Mouse (Mus musculus) lung, embryonic 14.5 days (tissue): ENCODE data around the gene Cryba4. TPM values are rescaled to one million over a fixed set of nuclear protein-coding genes. Genes with fewer than 3 reads are reported as not detected.

Experiments used
- ATAC-seq: fragments of 200-750 bp; cut with Nextera tagmentation; 2 replicates; pipeline ENCODE4 v1.8.0; 2017; ENCODE audit warnings: mild to moderate bottlenecking, moderate TSS enrichment, moderate library complexity; ENCODE audit not compliant: insufficient read depth
- DNase-seq: peaks from one replicate; pipeline ENCODE4 v3.0.0-alpha.2; 2015
- H3K27ac ChIP-seq: fragments of 300-500 bp; sonication (generic); 2 replicates; pipeline ENCODE4 v1.5.1; 2014; ENCODE audit warnings: low read depth, mild to moderate bottlenecking, moderate library complexity
- H3K27me3 ChIP-seq: fragments of 300-500 bp; sonication (generic); 2 replicates; pipeline ENCODE4 v1.6.1; 2014; ENCODE audit warnings: low read length, control low read depth; ENCODE audit not compliant: insufficient read depth
- H3K36me3 ChIP-seq: fragments of 300-500 bp; sonication (generic); 2 replicates; pipeline ENCODE4 v1.6.1; 2014; ENCODE audit warnings: control low read depth; ENCODE audit not compliant: insufficient read depth
- H3K4me1 ChIP-seq: fragments of 300-500 bp; sonication (generic); 2 replicates; pipeline ENCODE4 v1.6.1; 2014; ENCODE audit warnings: antibody characterized with exemption, control low read depth; ENCODE audit not compliant: insufficient read depth
- H3K4me2 ChIP-seq: fragments of 300-500 bp; sonication (generic); 2 replicates; pipeline ENCODE4 v1.6.1; 2014; ENCODE audit warnings: mild to moderate bottlenecking
- H3K4me3 ChIP-seq: fragments of 300-500 bp; sonication (generic); 2 replicates; pipeline ENCODE4 v1.5.1; 2014; ENCODE audit warnings: low read depth, low read length
- H3K9ac ChIP-seq: fragments of 300-500 bp; sonication (generic); 2 replicates; pipeline ENCODE4 v1.6.1; 2014
- H3K9me3 ChIP-seq: fragments of 300-500 bp; sonication (generic); 2 replicates; pipeline ENCODE4 v1.6.1; 2016; ENCODE audit warnings: low read depth, low read length, control low read depth
- CTCF ChIP-seq: IDR thresholded peaks from 2 replicates; pipeline ENCODE4 v1.5.1; 2016; ENCODE audit warnings: antibody characterized with exemption, low read depth
- WGBS: fragments of 180-500 bp; shearing (Covaris S2); extraction: QIAGEN DNeasy Blood & Tissue Kit; methylation state at CpG from one replicate; pipeline ENCODE4 v1.1.7; 2014; 5-methylcytosine and 5-hydroxymethylcytosine counted together
- polyA plus RNA-seq: library from polyadenylated mRNA; unstranded; fragments of >200 nt; fragmentation: Nextera tagmentation; extraction: Ambion mirVana; gene quantifications from 2 replicates; pipeline ENCODE4 v1.2.1, GENCODE M21; 2014

The Cryba4 gene
- polyA plus RNA-seq, 1 experiment from 2014 or later: 2.7 TPM

DNA sequence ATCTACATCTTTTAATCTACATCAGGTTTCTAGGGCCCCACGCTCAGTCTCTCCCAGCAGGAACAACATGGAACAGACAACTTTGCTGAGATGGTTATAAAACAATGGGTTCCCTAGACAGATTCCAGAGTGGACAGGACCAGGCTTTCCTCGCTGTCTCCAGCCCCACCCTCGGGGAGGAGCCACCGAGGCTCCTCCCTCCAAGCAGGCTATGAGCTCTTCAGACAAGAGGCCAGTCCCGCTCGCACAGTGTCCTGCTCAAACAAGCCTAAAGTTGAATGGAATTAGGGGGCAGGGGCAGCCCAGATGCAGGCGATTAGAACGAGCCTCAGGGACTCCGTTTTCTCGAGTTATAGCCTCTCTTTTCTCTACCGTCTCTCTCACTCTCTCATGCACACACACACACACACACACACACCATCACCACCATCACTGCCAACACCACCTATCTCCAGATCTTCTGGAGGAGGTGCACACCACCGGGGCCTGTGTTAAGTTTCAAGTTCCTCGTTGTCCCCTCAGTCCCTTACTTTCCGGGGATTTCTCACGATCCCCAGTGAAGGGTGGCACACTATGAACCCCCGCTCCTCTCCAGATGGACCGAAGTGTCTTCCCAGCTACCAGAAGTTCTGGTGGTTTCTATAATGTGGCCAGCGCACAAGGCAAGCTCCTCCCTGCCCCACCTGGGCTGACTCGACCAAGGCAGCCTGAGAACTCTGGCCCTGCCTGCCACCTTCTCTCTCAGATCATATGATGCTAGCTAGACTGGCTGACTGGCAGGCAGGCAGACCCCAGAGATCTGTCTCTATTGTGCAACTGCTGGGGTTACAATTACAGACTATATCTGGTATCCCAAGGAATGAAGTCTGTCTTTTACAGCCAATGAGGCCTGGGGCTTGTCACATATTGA, 38.7 kb downstream of the Cryba4 start:
- no peak overlapping the region for H3K27ac ChIP-seq
- H3K4me3 ChIP-seq: no peak overlapping the region
- H3K27me3 ChIP-seq: no peaks in the 10 kb centered on the region
- 0 out of 2 replicates have a peak, but pooled peaks cover 5% of the 10 kb centered on the region for H3K4me1 ChIP-seq
- no peak for TF ChIP-seq CTCF
- WGBS: 44% methylated on average over 19 of the region's 19 CpGs
- ATAC-seq (no peak), DNase-seq (peak; percentile 54)
- no peak overlapping the region for H3K9ac ChIP-seq
- H3K4me2 ChIP-seq: no peak overlapping the region
- H3K9me3 ChIP-seq: no peaks in the 10 kb centered on the region
- H3K36me3 ChIP-seq: no peaks in the 10 kb centered on the region

DNA sequence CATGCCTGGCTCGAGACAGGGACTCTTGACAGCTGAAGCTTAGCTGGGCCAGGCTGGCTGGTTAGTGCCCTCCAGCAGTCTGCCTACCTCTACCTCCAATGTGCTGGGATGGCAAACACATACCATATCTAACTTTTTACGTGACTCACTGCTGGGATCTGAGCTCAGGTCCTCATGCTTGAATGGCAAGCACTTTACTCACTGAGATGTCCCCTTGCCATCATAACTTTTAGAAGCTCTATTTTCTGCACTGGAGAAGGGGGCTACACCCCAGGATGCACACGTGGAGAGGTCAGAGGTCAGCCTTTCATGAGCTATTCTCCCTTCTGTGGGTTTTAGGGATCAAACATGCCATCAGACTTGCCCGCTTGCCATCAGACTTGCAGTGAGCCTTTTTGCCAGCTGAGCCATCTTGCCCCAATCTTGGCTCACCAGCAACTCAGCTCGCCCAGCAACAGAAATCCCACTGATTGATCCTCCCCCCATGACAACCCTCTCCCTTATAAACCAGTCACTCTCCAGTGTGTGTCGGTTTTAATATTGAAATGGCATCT, 39.5 kb downstream of the Cryba4 start:
- Histone ChIP-seq H3K4me1 (0 out of 2 replicates have a peak, but pooled peaks cover 5% of the 10 kb centered on the region), H3K27ac (no peak overlapping the region), H3K4me2 (no peak overlapping the region), H3K4me3 (no peak overlapping the region), H3K27me3 (no peaks in the 10 kb centered on the region), H3K9ac (no peak overlapping the region), H3K36me3 (no peaks in the 10 kb centered on the region), H3K9me3 (no peaks in the 10 kb centered on the region)
- ATAC-seq (no peak), DNase-seq (no peak)
- WGBS: 74% methylated on average over 6 of the region's 6 CpGs
- no peak for TF ChIP-seq CTCF

DNA sequence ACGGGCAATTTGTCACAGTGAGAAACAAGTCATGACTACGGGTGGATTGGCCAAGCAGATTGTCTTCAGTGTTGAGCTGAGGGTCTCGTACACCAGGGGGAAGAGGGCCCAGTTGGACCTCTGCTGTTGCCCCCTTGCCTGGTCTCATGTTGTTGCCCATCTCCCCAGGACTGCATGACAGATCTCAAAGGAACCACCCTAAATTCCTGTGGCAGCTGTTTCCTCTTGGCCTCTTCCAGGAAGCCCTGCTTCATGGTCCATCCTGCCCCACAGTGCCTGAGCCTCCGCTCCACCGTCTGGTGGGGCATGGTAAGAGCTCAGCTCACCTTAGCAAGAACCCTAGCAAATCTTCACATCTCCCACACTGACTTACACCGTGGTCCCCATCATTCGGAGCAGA, 40.4 kb downstream of the Cryba4 start:
- Histone ChIP-seq H3K36me3 (no peaks in the 10 kb centered on the region), H3K27me3 (no peaks in the 10 kb centered on the region), H3K4me3 (no peak overlapping the region), H3K9ac (no peak overlapping the region), H3K4me1 (0 out of 2 replicates have a peak, but pooled peaks cover 5% of the 10 kb centered on the region), H3K27ac (no peak overlapping the region), H3K9me3 (no peaks in the 10 kb centered on the region), H3K4me2 (no peak overlapping the region)
- 79% methylated on average over 7 of the region's 7 CpGs for WGBS
- no peak for ATAC-seq
- no peak for DNase-seq
- no peak for TF ChIP-seq CTCF

DNA sequence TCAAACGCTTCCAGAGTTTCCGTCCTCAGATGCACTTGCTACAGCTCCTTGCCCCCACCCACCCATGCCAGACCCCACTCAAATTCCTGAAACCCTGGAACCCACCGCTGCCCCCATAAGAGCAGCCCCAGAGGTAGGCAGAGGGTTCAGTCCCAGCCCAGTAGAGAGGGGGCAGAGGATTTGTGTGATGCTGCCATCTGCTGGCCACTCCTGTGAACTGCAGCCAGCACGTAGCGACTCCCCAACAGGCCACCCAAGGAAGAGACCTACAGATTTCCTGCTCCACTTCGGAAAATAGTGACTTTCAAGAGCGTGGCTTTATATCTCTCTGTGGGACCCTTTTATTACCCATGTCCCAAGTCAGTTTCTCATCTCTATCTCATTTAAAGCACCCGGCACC, 42.2 kb downstream of the Cryba4 start:
- ATAC-seq: 0 out of 2 replicates have a peak, but pooled peaks have one; percentile 16
- Histone ChIP-seq H3K4me3 (no peak overlapping the region), H3K4me1 (no peaks in the 10 kb centered on the region), H3K4me2 (no peak overlapping the region), H3K36me3 (no peaks in the 10 kb centered on the region), H3K9ac (no peak overlapping the region), H3K9me3 (no peaks in the 10 kb centered on the region), H3K27ac (no peak overlapping the region), H3K27me3 (no peaks in the 10 kb centered on the region)
- 24% methylated on average over 8 of the region's 8 CpGs for WGBS
- peak; percentile 81 for DNase-seq
- peak; percentile 97 for TF ChIP-seq CTCF

DNA sequence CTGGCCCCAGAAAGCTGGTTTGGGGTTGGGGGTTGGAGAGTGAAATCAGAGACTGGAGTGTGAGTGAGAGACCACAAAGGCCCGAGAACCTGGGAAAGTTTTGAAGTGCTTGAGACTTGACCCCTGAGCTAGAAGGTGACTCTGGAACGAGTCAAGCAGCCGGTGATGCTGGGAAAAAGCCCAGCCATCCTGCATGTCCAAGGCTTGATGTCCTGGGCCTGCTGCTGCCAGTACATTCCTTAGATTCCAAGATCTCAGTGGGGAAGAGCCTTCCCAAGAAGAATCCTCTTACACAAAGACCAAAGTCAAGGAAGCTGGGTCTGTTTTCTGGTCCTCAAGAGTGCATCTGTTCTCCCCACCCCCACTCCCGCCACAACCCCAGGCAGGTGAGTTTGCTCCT, 44.0 kb downstream of the Cryba4 start:
- no peak overlapping the region for H3K4me2 ChIP-seq
- no peaks in the 10 kb centered on the region for H3K27me3 ChIP-seq
- no peaks in the 10 kb centered on the region for H3K36me3 ChIP-seq
- ATAC-seq: no peak
- DNase-seq: no peak
- H3K4me1 ChIP-seq: no peaks in the 10 kb centered on the region
- H3K9me3 ChIP-seq: no peaks in the 10 kb centered on the region
- no peak overlapping the region for H3K27ac ChIP-seq
- H3K9ac ChIP-seq: no peak overlapping the region
- no peak overlapping the region for H3K4me3 ChIP-seq
- 13% methylated on average over 4 of the region's 4 CpGs for WGBS
- TF ChIP-seq CTCF: no peak

DNA sequence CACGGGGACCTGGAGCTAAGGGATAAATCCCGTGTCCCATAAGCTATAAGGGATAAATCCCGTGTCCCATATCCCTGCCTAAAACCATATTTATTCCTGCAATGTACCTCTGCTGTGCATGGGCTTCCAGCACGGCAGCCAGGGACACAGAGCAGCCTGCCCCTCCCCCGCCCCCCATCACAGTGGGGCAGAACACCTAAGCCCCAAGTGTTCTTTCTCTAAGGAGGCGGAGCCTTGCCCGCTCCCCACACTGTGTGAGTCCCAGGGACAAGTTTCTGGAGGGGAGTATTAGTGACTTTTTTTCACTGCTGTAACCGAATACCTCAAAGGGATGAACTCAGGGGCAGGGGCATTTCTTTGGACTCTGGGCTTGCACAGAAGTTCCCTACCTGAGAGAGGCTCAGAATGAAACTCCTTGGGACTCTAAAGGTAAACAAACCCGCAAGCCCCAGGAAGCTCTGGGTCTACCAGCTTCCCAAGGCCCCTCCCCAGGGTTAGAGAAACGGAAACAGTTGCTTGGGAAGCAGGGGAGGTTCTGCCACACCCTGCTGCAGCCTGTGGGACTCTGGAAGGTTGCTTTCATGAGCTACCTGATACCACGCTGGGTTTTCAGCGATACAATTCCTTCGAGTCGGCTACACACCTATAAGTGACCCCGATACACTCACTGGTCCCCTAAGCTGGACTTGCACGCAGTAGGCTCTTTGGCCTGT, 45.6 kb downstream of the Cryba4 start:
- no peak for TF ChIP-seq CTCF
- Histone ChIP-seq H3K9ac (peak overlapping the region; percentile 16; the same call in 1 of the 2 replicates), H3K4me2 (peak overlapping the region; percentile 31; the same call in 1 of the 2 replicates), H3K27me3 (no peaks in the 10 kb centered on the region), H3K9me3 (no peaks in the 10 kb centered on the region), H3K4me3 (no peak overlapping the region), H3K27ac (no peak overlapping the region), H3K36me3 (no peaks in the 10 kb centered on the region), H3K4me1 (no peaks in the 10 kb centered on the region)
- 20% methylated on average over 16 of the region's 16 CpGs for WGBS
- ATAC-seq (peak; percentile 28; the same call in 1 of the 2 replicates), DNase-seq (peak; percentile 9)

DNA sequence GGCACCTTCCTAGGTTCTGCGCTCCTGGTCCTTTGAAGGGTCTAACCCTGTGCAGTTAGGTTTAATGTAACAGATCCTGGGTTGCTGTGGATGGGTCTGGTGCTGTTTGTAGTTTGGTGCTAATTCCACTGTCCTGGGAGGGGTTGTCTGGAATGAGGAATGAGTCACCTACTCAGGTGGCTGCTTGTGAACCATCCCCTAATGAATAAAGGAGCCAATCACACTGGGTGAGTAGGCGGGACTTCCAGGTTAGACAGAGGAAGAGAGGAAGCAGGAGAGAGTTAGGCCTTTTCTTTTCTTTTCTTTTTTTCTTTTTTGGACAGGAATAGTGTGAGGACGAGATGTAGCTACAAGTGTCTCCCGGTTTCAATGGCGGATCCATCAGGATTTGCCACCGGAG, 52.7 kb downstream of the Cryba4 start:
- no peak overlapping the region for H3K27ac ChIP-seq
- no peaks in the 10 kb centered on the region for H3K36me3 ChIP-seq
- TF ChIP-seq CTCF: no peak
- no peak overlapping the region for H3K9ac ChIP-seq
- no peak overlapping the region for H3K4me2 ChIP-seq
- no peaks in the 10 kb centered on the region for H3K4me1 ChIP-seq
- no peak for ATAC-seq
- no peaks in the 10 kb centered on the region for H3K9me3 ChIP-seq
- WGBS: 79% methylated on average over 6 of the region's 6 CpGs
- H3K4me3 ChIP-seq: no peak overlapping the region
- no peak for DNase-seq
- no peaks in the 10 kb centered on the region for H3K27me3 ChIP-seq

Other genes with a start within 250 kb of the Cryba4 start
- 2.0 TPM in 2 replicates for gene Crybb1, start 3.3 kb upstream of the Cryba4 start, polyA plus RNA-seq
- 53.2 and 57.7 TPM in 2 replicates for gene Tpst2, start 24.2 kb upstream of the Cryba4 start, polyA plus RNA-seq
- gene Tfip11, start 73.8 kb upstream of the Cryba4 start, polyA plus RNA-seq: 27.0 and 27.1 TPM in 2 replicates
- gene Srrd, start 90.5 kb upstream of the Cryba4 start, polyA plus RNA-seq: 42.3 and 51.0 TPM in 2 replicates
- gene Hps4, start 90.6 kb upstream of the Cryba4 start, polyA plus RNA-seq: 27.0 and 30.3 TPM in 2 replicates
- gene Gm6583, start 103.5 kb upstream of the Cryba4 start, polyA plus RNA-seq: 0.16 and 0.26 TPM in 2 replicates
- 5.6 and 8.0 TPM in 2 replicates for gene Asphd2, start 142.3 kb upstream of the Cryba4 start, polyA plus RNA-seq
- not detected in 2 replicates for gene Gm6588, start 196.9 kb upstream of the Cryba4 start, polyA plus RNA-seq